Mouse (Mus musculus) liver, embryonic 16.5 days (tissue): ENCODE measurements around the gene 1110012L19Rik. TPM values are rescaled to one million over a fixed set of nuclear protein-coding genes. Genes with fewer than 3 reads are reported as not detected.
A peak's percentile ranks its signal among the peaks of the same experiment; 100 is the strongest.
"Not testable (repeated sequence)": the region's sequence is repeated elsewhere in the genome, so short reads cannot be mapped to it uniquely, and the experiment has no call there.

Experiments
- ATAC-seq: fragments of 200-750 bp; cut with Nextera tagmentation; 2 replicates; pipeline ENCODE4 v1.8.0; 2017; ENCODE audit warnings: low read depth, mild to moderate bottlenecking, moderate number of reproducible peaks, moderate library complexity
- H3K27ac ChIP-seq: fragments of 300-500 bp; sonication (generic); 2 replicates; pipeline ENCODE4 v1.5.1; 2014; ENCODE audit warnings: mild to moderate bottlenecking, low read length
- H3K27me3 ChIP-seq: fragments of 300-500 bp; sonication (generic); 2 replicates; pipeline ENCODE4 v1.6.1; 2014; ENCODE audit warnings: low read depth, low read length, mixed read lengths; ENCODE audit not compliant: control insufficient read depth, insufficient read depth
- H3K36me3 ChIP-seq: fragments of 300-500 bp; sonication (generic); 2 replicates; pipeline ENCODE4 v1.6.1; 2014; ENCODE audit warnings: mild to moderate bottlenecking; ENCODE audit not compliant: control insufficient read depth, insufficient read depth
- H3K4me1 ChIP-seq: fragments of 300-500 bp; sonication (generic); 2 replicates; pipeline ENCODE4 v1.6.1; 2014; ENCODE audit warnings: low read depth, low read length, mixed read lengths; ENCODE audit not compliant: control insufficient read depth
- H3K4me2 ChIP-seq: fragments of 300-500 bp; sonication (generic); 2 replicates; pipeline ENCODE4 v1.6.1; 2014; ENCODE audit warnings: low read depth, low read length, mixed read lengths
- H3K4me3 ChIP-seq: fragments of 300-500 bp; sonication (generic); 2 replicates; pipeline ENCODE4 v1.5.1; 2014; ENCODE audit warnings: low read depth, mild to moderate bottlenecking, low read length
- H3K9ac ChIP-seq: fragments of 300-500 bp; sonication (generic); 2 replicates; pipeline ENCODE4 v1.6.1; 2014; ENCODE audit warnings: low read depth, low read length
- H3K9me3 ChIP-seq: fragments of 300-500 bp; sonication (generic); replicated peaks from 2 replicates; pipeline ENCODE4 v1.6.1; 2016; ENCODE audit warnings: low read length; ENCODE audit not compliant: control insufficient read depth
- WGBS: fragments of 180-500 bp; shearing (Covaris S2); extraction: QIAGEN DNeasy Blood & Tissue Kit; methylation state at CpG from one replicate; pipeline ENCODE4 v1.1.7; 2014; ENCODE audit not compliant: insufficient replicate concordance; 5-methylcytosine and 5-hydroxymethylcytosine counted together
- polyA plus RNA-seq: library from polyadenylated mRNA; unstranded; fragments of >200 nt; fragmentation: Nextera tagmentation; extraction: Ambion mirVana; gene quantifications from 2 replicates; pipeline ENCODE4 v1.2.1, GENCODE M21; 2015

The 1110012L19Rik gene
- 9.0 and 9.4 TPM in 2 replicates for polyA plus RNA-seq

DNA sequence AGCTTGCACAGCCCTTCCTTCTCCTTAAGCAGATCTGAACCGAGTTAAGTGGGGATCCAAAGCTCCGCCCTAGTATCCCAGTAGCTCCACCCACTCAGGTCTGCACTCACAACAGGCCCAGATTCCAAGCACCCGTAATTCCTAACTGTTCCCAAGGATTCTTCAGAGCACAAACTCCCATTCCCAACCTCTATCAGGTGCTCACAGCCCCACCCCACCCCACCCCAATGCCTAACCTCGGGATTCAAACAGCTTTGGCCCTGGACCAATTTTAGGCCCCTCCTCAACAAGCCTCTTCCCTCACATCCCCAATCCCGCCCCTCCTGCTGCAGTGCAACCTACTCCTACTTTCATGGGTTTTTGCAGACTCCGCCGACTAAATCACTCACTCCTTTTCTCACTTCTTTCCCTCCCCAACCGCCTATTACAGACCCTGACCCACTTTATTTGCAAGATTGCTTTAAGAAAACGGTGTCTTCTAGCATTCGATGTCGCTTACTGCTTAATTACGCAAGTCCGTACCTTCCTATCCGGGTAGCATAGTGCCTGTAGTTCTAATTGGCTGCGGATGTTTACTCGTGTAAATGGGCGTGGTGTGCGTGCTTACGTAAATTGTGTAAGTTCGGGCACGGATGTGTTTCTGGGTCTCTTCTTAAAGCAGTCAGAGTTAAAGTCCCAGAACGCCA is at the start of gene 1110012L19Rik:
TSS of gene 1110012L19Rik (plus strand) at position 602 of the 686 bp plus-strand sequence.
- Histone ChIP-seq H3K27ac (peak within 1 kb of the TSS; percentile 75), H3K9me3 (no peaks in the 10 kb centered on the region), H3K9ac (peak within 1 kb of the TSS; percentile 53), H3K4me1 (no peaks in the 10 kb centered on the region; the same call in 1 of the 2 replicates), H3K4me3 (peak within 1 kb of the TSS; percentile 68), H3K27me3 (no peaks in the 10 kb centered on the region), H3K4me2 (peak within 1 kb of the TSS; percentile 59), H3K36me3 (no peaks in the 10 kb centered on the region)
- 14% methylated on average over 22 of the region's 22 CpGs for WGBS
- peak; percentile 91 for ATAC-seq

DNA sequence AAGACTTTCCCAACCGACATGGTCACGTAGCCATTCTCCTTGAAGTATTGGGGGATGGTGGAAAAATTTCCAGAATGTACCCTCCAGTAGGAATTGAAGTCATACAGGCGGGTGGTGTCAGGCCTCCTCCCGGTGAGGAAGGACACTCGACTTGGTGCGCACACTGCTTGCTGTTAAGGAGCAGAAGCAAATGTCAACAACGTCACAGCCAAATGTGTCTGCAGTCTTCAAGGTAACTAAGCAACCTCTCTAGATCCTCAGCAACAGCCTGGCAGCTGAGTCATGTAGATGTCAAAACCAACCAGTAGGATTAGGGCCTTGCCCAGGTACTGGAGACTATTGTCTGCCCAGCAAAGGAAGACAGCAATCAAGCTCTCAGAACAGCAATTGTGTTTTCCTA is 22.7 kb upstream of the 1110012L19Rik start:
- Histone ChIP-seq H3K27me3 (no peaks in the 10 kb centered on the region), H3K4me3 (no peak overlapping the region), H3K27ac (no peak overlapping the region), H3K4me1 (no peaks in the 10 kb centered on the region), H3K9me3 (no peaks in the 10 kb centered on the region), H3K36me3 (no peaks in the 10 kb centered on the region), H3K9ac (no peak overlapping the region), H3K4me2 (no peak overlapping the region)
- no peak for ATAC-seq
- 75% methylated on average over 7 of the region's 7 CpGs for WGBS

DNA sequence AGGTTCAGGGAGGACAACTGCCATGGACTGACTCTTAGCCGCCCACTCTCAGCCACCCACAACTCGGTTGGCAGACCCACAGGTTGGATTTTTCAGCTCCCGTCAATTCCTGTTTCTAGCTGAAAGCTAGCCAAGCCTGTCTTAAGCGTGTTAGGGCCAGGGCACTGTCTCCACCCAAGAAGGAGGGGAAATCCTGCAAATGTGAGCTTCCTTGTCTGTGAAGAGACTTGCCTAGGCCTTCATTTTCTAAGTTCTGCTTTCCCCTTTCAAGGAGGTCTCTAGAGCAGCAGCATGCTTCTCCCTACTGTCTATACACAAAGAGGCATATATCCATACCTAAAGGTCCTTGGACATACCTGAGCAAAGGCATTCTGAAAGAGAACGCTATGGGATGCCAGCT is 22.2 kb upstream of the 1110012L19Rik start:
- Histone ChIP-seq H3K4me2 (no peak overlapping the region), H3K36me3 (no peaks in the 10 kb centered on the region), H3K27ac (no peak overlapping the region), H3K9me3 (no peaks in the 10 kb centered on the region), H3K4me1 (no peaks in the 10 kb centered on the region), H3K4me3 (no peak overlapping the region), H3K9ac (no peak overlapping the region), H3K27me3 (no peaks in the 10 kb centered on the region)
- 64% methylated on average over 5 of the region's 5 CpGs for WGBS
- no peak for ATAC-seq

DNA sequence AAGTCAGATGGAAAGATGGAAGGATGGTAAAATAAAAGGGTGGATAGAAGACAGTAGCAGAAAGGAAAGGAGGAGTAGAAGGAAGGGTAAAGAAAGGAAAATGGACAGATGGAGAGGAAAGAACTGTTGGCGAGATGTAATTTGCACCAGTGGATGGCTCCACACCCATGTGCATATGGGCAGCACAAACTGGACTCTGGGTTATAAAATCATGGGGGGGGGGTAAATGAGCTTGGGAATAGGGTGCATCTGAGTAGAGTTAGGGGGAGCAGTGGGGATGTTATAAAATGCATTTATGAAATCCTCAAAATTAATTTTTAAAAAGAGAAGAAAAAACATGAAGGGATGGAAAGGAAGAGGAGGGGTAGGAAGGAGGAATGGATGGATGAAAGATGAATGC is 21.5 kb upstream of the 1110012L19Rik start:
- 70% methylated on average over 1 of the region's 1 CpGs for WGBS
- Histone ChIP-seq H3K27me3 (no peaks in the 10 kb centered on the region), H3K9ac (no peak overlapping the region; the same call in 1 of the 2 replicates), H3K4me3 (peak overlapping the region; percentile 59), H3K36me3 (no peaks in the 10 kb centered on the region), H3K27ac (no peak overlapping the region), H3K9me3 (no peaks in the 10 kb centered on the region), H3K4me1 (no peaks in the 10 kb centered on the region), H3K4me2 (peak overlapping the region; percentile 49)
- no peak for ATAC-seq

DNA sequence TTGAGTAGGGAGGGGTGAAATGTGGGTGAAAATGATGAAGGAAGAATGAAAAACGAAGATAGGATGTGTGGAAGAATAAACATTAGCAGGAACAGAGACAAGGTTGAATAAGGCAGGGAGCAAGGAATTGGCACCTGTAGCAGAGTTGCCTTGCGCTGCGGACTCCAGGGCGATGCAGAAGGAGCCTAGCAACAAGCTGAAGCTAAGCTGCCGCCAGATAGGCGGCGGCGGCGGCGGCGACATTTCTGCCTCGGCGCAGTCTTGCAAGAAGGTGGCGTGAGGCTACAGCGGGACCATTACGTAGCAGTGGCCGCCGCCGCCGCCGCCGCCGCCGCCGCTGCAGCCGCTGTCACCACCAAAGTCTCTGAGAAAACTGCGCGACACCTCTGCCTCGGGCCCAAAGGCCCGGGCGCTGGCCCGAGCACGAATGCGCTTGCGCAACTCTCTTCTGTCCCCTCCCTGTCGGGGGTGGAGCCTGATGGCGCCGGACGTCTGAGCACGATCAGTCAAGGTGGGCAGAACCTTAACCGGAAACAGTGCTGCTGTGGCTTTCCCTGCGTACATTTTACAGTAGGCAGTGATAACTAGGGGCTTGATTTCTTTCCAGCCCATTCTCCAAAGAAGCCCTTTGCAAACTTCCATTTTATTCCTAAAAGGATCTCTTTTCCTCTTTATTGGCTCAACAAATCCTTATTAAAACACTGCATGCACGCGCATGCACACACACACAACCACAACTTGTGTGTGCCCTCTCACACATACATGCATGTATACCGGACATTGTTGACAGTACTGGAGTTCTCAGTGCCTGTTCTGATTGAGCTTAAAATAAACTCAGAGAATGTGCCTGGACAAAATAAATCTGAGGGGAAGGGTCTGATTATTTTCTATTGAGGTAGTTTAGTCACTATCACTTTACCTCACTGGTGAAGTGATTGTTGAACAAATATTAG is 20.7 kb upstream of the 1110012L19Rik start, which contains the start of gene Ids:
TSS of gene Ids (minus strand) at position 424 of the 953 bp plus-strand sequence.
- ATAC-seq: peak; percentile 94
- H3K27ac ChIP-seq: no peak within 1 kb of the TSS
- 14% methylated on average over 39 of the region's 45 CpGs for WGBS
- peak within 1 kb of the TSS; percentile 59 for H3K4me3 ChIP-seq
- peak within 1 kb of the TSS; percentile 54 for H3K9ac ChIP-seq
- H3K27me3 ChIP-seq: no peaks in the 10 kb centered on the region
- H3K4me1 ChIP-seq: no peaks in the 10 kb centered on the region
- H3K4me2 ChIP-seq: peak within 1 kb of the TSS; percentile 49
- H3K9me3 ChIP-seq: no peaks in the 10 kb centered on the region
- H3K36me3 ChIP-seq: no peaks in the 10 kb centered on the region

DNA sequence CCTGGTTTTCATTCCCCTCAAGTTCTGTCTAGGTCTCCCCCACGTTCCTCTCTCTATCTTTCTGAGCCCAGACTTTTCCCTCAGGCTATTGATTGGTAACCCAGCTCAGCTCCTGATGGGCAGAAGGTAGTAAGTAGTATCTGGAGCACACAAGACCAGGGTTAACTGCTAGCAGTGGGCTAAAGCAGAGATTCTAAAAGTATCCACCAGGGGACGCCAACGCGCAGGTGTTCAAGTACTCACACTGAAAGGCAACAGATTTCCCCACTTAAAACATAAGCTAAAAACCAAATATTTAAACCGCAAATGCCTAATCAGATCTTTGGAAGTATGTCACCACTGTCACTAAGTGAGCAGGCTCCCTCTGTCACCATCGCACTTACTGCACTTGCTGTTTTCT is 15.9 kb upstream of the 1110012L19Rik start:
- not testable (repeated sequence) for H3K4me3 ChIP-seq, H3K27me3 ChIP-seq, H3K9me3 ChIP-seq, H3K36me3 ChIP-seq, H3K4me2 ChIP-seq, H3K4me1 ChIP-seq, H3K9ac ChIP-seq, ATAC-seq, H3K27ac ChIP-seq
- WGBS: 14% methylated on average over 1 of the region's 6 CpGs

DNA sequence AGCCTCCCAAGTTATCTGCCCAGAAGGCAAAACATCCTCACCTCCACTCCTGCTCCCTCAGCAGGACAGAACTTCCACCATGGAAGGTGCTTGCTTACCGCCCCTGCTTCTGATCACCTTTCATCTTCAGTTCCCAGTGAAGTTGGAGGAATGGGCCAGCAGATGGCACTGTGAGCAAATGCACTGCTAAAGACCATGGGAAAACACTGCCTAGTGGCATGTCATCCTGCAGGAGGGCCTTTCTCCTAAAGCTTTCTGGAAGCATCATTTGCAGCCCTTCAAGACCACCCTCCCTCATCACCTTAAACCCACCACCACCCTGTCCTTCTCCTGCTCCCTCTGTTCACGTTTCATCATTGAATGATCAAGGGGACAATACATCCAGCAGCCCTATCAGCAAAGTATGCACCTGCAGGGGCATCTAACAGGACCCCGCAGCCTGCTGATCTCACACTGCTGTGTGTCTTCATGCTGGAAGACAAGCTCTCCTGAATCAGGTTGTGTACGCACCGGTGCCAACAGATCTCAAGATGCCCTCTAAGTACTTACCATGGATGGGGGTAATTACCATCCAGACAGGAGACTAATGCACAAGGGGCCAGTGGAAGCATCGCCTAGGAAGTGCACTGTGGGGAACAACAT is 11.1 kb upstream of the 1110012L19Rik start:
- H3K4me1 ChIP-seq: not testable (repeated sequence)
- 47% methylated on average over 4 of the region's 6 CpGs for WGBS

DNA sequence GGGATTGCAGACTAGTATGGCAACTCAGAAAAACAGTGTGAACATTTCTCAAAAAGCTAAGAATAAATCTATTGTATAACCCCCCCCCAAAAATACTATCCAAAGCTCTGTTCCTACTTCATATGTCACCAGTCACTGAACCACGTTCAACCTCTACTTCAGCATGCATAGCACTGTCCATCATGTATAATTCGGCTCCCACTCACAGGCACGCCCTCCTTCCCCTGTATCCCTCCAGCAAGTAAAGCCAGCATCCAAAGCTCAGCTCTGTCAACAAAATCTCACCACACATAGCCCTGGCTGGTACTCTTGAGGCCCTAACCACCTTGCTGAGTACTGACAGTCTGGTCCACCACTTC is 781 bp upstream of the 1110012L19Rik start:
- no peak overlapping the region; the same call in 1 of the 2 replicates for H3K9ac ChIP-seq
- H3K9me3 ChIP-seq: no peaks in the 10 kb centered on the region
- H3K36me3 ChIP-seq: no peaks in the 10 kb centered on the region
- H3K27me3 ChIP-seq: no peaks in the 10 kb centered on the region
- ATAC-seq: no peak
- H3K27ac ChIP-seq: no peak overlapping the region; the same call in 1 of the 2 replicates
- peak overlapping the region; percentile 55 for H3K4me2 ChIP-seq
- 49% methylated on average over 3 of the region's 3 CpGs for WGBS
- H3K4me1 ChIP-seq: no peaks in the 10 kb centered on the region; the same call in 1 of the 2 replicates
- peak overlapping the region; percentile 68 for H3K4me3 ChIP-seq

More for the DNA sequence above, 11.1 kb upstream of the 1110012L19Rik start:
- not testable (repeated sequence) for H3K4me3 ChIP-seq, H3K4me2 ChIP-seq, H3K36me3 ChIP-seq, H3K9ac ChIP-seq, H3K27me3 ChIP-seq, H3K9me3 ChIP-seq, ATAC-seq, H3K27ac ChIP-seq
